Mouse (Mus musculus): ENCODE data around the gene Stk10. TPM values are rescaled to one million over a fixed set of nuclear protein-coding genes. Genes with fewer than 3 reads are reported as not detected.
A peak's percentile ranks its signal among the peaks of the same experiment; 100 is the strongest.

The Stk10 gene
- polyA plus RNA-seq, 1 experiment from 2014 or later: 1.4 TPM

GRCm38 (mm10) chr11:32542181-32542580 is 9.1 kb downstream of the Stk10 start:
- H3K9me3 ChIP-seq (ENCODE audit: control insufficient read depth, low read length): no peaks in the 10 kb centered on the region
- WGBS: 95% methylated on average over 4 of the region's 4 CpGs
- no peak overlapping the region for H3K27ac ChIP-seq (replicated peaks; ENCODE audit: low read depth, low read length)
- no peaks in the 10 kb centered on the region for H3K36me3 ChIP-seq (ENCODE audit: control insufficient read depth, insufficient read depth, low read length)
- H3K4me1 ChIP-seq (ENCODE audit: control insufficient read depth, insufficient read depth, low read length): peaks cover 4% of the 10 kb centered on the region; the same call in 1 of the 2 replicates
- no peaks in the 10 kb centered on the region for H3K27me3 ChIP-seq (ENCODE audit: control insufficient read depth, insufficient read depth, low read length)
- no peak overlapping the region for H3K9ac ChIP-seq (replicated peaks; ENCODE audit: low read length)
- DNase-seq (no peak), ATAC-seq (ENCODE audit: low FRiP score, low TSS enrichment) (no peak)
- no peak overlapping the region for H3K4me3 ChIP-seq (replicated peaks; ENCODE audit: low read depth, low read length)
- H3K4me2 ChIP-seq (ENCODE audit: low read length): no peak overlapping the region

- no peak overlapping the region for H3K9ac ChIP-seq (replicated peaks; ENCODE audit: low read length)
- H3K27ac ChIP-seq (replicated peaks; ENCODE audit: low read depth, low read length): no peak overlapping the region
- peaks cover 4% of the 10 kb centered on the region; the same call in 1 of the 2 replicates for H3K4me1 ChIP-seq (ENCODE audit: control insufficient read depth, insufficient read depth, low read length)
- WGBS: 38% methylated on average over 3 of the region's 3 CpGs
- no peaks in the 10 kb centered on the region for H3K27me3 ChIP-seq (ENCODE audit: control insufficient read depth, insufficient read depth, low read length)
- H3K4me2 ChIP-seq (ENCODE audit: low read length): no peak overlapping the region
- DNase-seq (no peak), ATAC-seq (ENCODE audit: low FRiP score, low TSS enrichment) (no peak)
- H3K36me3 ChIP-seq (ENCODE audit: control insufficient read depth, insufficient read depth, low read length): no peaks in the 10 kb centered on the region
- no peaks in the 10 kb centered on the region for H3K9me3 ChIP-seq (ENCODE audit: control insufficient read depth, low read length)
- H3K4me3 ChIP-seq (replicated peaks; ENCODE audit: low read depth, low read length): no peak overlapping the region
Measured at GRCm38 (mm10) chr11:32542687-32543411, 9.7 kb downstream of the Stk10 start.

DNA sequence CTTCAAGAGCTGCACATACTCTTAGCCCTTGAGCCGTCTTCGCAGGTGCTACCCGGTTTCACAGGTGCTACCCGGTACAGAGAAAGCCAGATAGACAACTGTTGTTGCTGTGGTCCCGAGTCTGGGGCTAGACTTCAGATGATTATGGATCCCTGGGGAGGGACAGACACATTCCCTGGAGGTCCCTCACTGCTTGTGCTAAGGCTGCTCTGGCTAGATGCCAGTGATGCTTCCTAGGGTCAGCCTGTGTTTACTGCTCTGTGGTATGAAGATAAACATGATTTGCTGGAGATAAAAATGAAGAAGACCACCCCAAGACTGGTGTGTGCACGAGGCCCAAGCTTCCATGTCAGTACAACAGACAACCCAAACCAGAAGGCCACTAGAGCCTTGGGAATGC is 10.9 kb downstream of the Stk10 start:
- Histone ChIP-seq H3K36me3 (ENCODE audit: control insufficient read depth, insufficient read depth, low read length) (no peaks in the 10 kb centered on the region), H3K27ac (replicated peaks; ENCODE audit: low read depth, low read length) (no peak overlapping the region), H3K4me2 (ENCODE audit: low read length) (no peak overlapping the region), H3K27me3 (ENCODE audit: control insufficient read depth, insufficient read depth, low read length) (no peaks in the 10 kb centered on the region), H3K4me1 (ENCODE audit: control insufficient read depth, insufficient read depth, low read length) (no peaks in the 10 kb centered on the region), H3K9ac (replicated peaks; ENCODE audit: low read length) (no peak overlapping the region), H3K9me3 (ENCODE audit: control insufficient read depth, low read length) (no peaks in the 10 kb centered on the region), H3K4me3 (replicated peaks; ENCODE audit: low read depth, low read length) (no peak overlapping the region)
- no peak for ATAC-seq (ENCODE audit: low FRiP score, low TSS enrichment)
- 89% methylated on average over 6 of the region's 6 CpGs for WGBS
- no peak for DNase-seq

GRCm38 (mm10) chr11:32544497-32544896 is 11.4 kb downstream of the Stk10 start:
- Histone ChIP-seq H3K4me2 (ENCODE audit: low read length) (no peak overlapping the region), H3K4me1 (ENCODE audit: control insufficient read depth, insufficient read depth, low read length) (0 out of 2 replicates have a peak, but pooled peaks cover 4% of the 10 kb centered on the region), H3K36me3 (ENCODE audit: control insufficient read depth, insufficient read depth, low read length) (no peaks in the 10 kb centered on the region), H3K4me3 (replicated peaks; ENCODE audit: low read depth, low read length) (no peak overlapping the region), H3K9ac (replicated peaks; ENCODE audit: low read length) (no peak overlapping the region), H3K9me3 (ENCODE audit: control insufficient read depth, low read length) (no peaks in the 10 kb centered on the region), H3K27me3 (ENCODE audit: control insufficient read depth, insufficient read depth, low read length) (no peaks in the 10 kb centered on the region), H3K27ac (replicated peaks; ENCODE audit: low read depth, low read length) (no peak overlapping the region)
- 89% methylated on average over 5 of the region's 5 CpGs for WGBS
- no peak for DNase-seq
- ATAC-seq (ENCODE audit: low FRiP score, low TSS enrichment): no peak

DNA sequence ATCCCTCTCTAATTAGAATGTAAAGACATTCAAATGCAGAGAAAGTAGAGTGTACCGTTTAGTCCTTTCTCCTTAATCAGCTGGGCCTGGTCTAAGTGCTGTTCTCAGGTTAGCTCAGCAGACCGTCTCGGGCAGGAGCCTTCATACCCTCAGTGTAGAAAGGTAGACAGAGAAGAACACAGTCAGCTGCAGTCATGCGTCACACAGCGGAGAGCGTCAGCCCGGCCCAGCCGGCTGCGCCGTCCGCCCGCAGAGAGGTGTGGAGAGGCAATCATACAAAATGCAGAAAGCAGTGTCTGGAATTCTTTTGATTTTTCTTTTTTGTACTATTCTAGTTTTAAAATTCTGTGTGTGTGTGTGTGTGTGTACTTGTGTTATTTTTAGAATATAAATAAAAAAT is 12.5 kb downstream of the Stk10 start:
- no peak for ATAC-seq (ENCODE audit: low FRiP score, low TSS enrichment)
- Histone ChIP-seq H3K36me3 (ENCODE audit: control insufficient read depth, insufficient read depth, low read length) (no peaks in the 10 kb centered on the region), H3K9ac (replicated peaks; ENCODE audit: low read length) (no peak overlapping the region), H3K27me3 (ENCODE audit: control insufficient read depth, insufficient read depth, low read length) (no peaks in the 10 kb centered on the region), H3K4me1 (ENCODE audit: control insufficient read depth, insufficient read depth, low read length) (0 out of 2 replicates have a peak, but pooled peaks cover 6% of the 10 kb centered on the region), H3K4me3 (replicated peaks; ENCODE audit: low read depth, low read length) (no peak overlapping the region), H3K4me2 (ENCODE audit: low read length) (no peak overlapping the region), H3K9me3 (ENCODE audit: control insufficient read depth, low read length) (no peaks in the 10 kb centered on the region), H3K27ac (replicated peaks; ENCODE audit: low read depth, low read length) (0 out of 2 replicates have a peak overlapping the region, but pooled peaks have one; percentile 32)
- WGBS: 47% methylated on average over 12 of the region's 12 CpGs
- peak; percentile 44 for DNase-seq

GRCm38 (mm10) chr11:32546483-32546882 is 13.4 kb downstream of the Stk10 start:
- no peak overlapping the region for H3K4me2 ChIP-seq (ENCODE audit: low read length)
- WGBS: 83% methylated on average over 5 of the region's 5 CpGs
- H3K9ac ChIP-seq (replicated peaks; ENCODE audit: low read length): no peak overlapping the region
- no peaks in the 10 kb centered on the region for H3K27me3 ChIP-seq (ENCODE audit: control insufficient read depth, insufficient read depth, low read length)
- 0 out of 2 replicates have a peak, but pooled peaks cover 6% of the 10 kb centered on the region for H3K4me1 ChIP-seq (ENCODE audit: control insufficient read depth, insufficient read depth, low read length)
- no peaks in the 10 kb centered on the region for H3K9me3 ChIP-seq (ENCODE audit: control insufficient read depth, low read length)
- no peak for ATAC-seq (ENCODE audit: low FRiP score, low TSS enrichment)
- no peaks in the 10 kb centered on the region for H3K36me3 ChIP-seq (ENCODE audit: control insufficient read depth, insufficient read depth, low read length)
- H3K4me3 ChIP-seq (replicated peaks; ENCODE audit: low read depth, low read length): no peak overlapping the region
- DNase-seq: no peak
- no peak overlapping the region for H3K27ac ChIP-seq (replicated peaks; ENCODE audit: low read depth, low read length)

DNA sequence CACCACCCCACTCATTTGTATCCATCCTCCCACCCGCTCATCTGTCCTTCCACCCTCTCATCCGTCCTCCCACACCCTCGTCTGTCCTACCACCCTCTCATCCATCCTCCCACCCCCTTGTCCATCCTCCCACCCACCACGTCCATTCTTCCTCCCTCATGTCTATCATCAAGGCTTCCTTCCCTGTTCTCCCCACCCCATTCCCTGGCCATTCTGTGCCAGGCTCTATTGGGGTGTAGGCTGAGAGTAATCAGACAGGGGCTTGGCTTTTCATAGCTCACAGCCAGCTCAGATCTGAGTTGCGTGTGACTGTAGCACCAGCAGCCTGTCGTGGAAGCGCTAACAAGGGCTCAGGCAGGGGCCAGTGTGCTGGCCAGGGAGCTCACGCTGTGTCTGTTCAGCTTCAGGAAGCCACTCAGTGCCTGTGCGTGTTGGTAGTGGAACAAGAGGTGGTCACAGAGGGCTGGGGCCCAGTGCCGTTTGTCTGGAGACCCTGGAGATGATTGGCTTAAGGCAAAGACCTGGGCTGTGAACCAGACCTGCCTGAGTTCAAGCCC is 14.4 kb downstream of the Stk10 start:
- H3K27ac ChIP-seq (replicated peaks; ENCODE audit: low read depth, low read length): no peak overlapping the region
- no peaks in the 10 kb centered on the region for H3K9me3 ChIP-seq (ENCODE audit: control insufficient read depth, low read length)
- H3K9ac ChIP-seq (replicated peaks; ENCODE audit: low read length): no peak overlapping the region
- 0 out of 2 replicates have a peak, but pooled peaks cover 6% of the 10 kb centered on the region for H3K4me1 ChIP-seq (ENCODE audit: control insufficient read depth, insufficient read depth, low read length)
- ATAC-seq (ENCODE audit: low FRiP score, low TSS enrichment) (no peak), DNase-seq (no peak)
- no peak overlapping the region for H3K4me2 ChIP-seq (ENCODE audit: low read length)
- no peaks in the 10 kb centered on the region for H3K27me3 ChIP-seq (ENCODE audit: control insufficient read depth, insufficient read depth, low read length)
- no peaks in the 10 kb centered on the region for H3K36me3 ChIP-seq (ENCODE audit: control insufficient read depth, insufficient read depth, low read length)
- 79% methylated on average over 10 of the region's 10 CpGs for WGBS
- H3K4me3 ChIP-seq (replicated peaks; ENCODE audit: low read depth, low read length): no peak overlapping the region

- Histone ChIP-seq H3K27ac (replicated peaks; ENCODE audit: low read depth, low read length) (no peak overlapping the region), H3K9ac (replicated peaks; ENCODE audit: low read length) (no peak overlapping the region), H3K36me3 (ENCODE audit: control insufficient read depth, insufficient read depth, low read length) (no peaks in the 10 kb centered on the region), H3K4me1 (ENCODE audit: control insufficient read depth, insufficient read depth, low read length) (0 out of 2 replicates have a peak, but pooled peaks cover 6% of the 10 kb centered on the region), H3K9me3 (ENCODE audit: control insufficient read depth, low read length) (no peaks in the 10 kb centered on the region), H3K4me2 (ENCODE audit: low read length) (no peak overlapping the region), H3K27me3 (ENCODE audit: control insufficient read depth, insufficient read depth, low read length) (no peaks in the 10 kb centered on the region), H3K4me3 (replicated peaks; ENCODE audit: low read depth, low read length) (no peak overlapping the region)
- no peak for ATAC-seq (ENCODE audit: low FRiP score, low TSS enrichment)
- DNase-seq: no peak
- 95% methylated on average over 4 of the region's 4 CpGs for WGBS
Measured at GRCm38 (mm10) chr11:32548240-32548639, 15.1 kb downstream of the Stk10 start.

- Histone ChIP-seq H3K9me3 (ENCODE audit: control insufficient read depth, low read length) (no peaks in the 10 kb centered on the region), H3K27ac (replicated peaks; ENCODE audit: low read depth, low read length) (no peak overlapping the region), H3K36me3 (ENCODE audit: control insufficient read depth, insufficient read depth, low read length) (no peaks in the 10 kb centered on the region), H3K4me1 (ENCODE audit: control insufficient read depth, insufficient read depth, low read length) (0 out of 2 replicates have a peak, but pooled peaks cover 6% of the 10 kb centered on the region), H3K4me3 (replicated peaks; ENCODE audit: low read depth, low read length) (no peak overlapping the region), H3K9ac (replicated peaks; ENCODE audit: low read length) (no peak overlapping the region), H3K4me2 (ENCODE audit: low read length) (no peak overlapping the region), H3K27me3 (ENCODE audit: control insufficient read depth, insufficient read depth, low read length) (no peaks in the 10 kb centered on the region)
- peak; percentile 17 for DNase-seq
- no peak for ATAC-seq (ENCODE audit: low FRiP score, low TSS enrichment)
- 58% methylated on average over 6 of the region's 6 CpGs for WGBS
Measured at GRCm38 (mm10) chr11:32549236-32549635, 16.1 kb downstream of the Stk10 start.

All from midbrain, embryonic 14.5 days (tissue).